Mouse (Mus musculus): ENCODE results near the gene Dusp15.

Dusp15 gene

DNA sequence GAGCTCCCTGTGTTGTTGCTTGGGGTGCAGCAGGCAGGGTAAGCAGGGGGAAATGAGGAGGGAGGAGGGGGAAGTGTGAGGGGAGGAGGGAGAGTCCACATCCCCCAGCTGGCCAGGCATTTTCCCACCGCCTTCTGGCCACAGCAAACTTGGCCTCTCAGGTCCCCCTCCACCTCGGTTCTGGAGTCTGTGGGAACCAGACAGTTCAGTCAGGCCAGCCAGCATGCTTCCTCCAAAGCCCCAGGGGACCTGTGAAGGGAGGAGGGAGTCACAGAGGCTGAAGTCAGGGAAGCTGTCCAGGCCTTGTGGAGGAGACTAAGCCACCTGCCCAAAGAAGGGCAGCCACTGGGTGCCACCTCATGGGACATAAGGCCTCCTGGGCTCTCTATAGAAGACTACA is 21.2 kb downstream of the Dusp15 start:
- DNase-seq: no peak

DNA sequence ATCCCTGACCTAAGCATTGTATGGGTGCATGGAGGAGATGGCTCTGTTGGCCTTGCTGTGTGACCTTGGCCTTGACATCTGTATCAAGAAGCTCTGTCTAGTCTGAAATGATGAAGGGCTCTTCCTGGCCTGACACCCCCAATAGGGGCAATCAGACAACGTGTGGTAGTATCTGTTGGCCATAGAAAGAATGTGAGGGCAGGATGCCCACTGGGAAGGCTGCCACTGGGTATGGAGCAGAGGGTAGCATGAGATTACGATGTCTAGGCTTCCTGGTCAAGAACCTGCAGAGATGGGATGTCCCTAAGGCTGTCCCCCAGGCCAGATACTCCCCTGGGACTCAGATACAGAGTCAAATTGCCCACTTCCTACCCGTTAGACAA is 22.5 kb downstream of the Dusp15 start:
- no peak for DNase-seq

DNA sequence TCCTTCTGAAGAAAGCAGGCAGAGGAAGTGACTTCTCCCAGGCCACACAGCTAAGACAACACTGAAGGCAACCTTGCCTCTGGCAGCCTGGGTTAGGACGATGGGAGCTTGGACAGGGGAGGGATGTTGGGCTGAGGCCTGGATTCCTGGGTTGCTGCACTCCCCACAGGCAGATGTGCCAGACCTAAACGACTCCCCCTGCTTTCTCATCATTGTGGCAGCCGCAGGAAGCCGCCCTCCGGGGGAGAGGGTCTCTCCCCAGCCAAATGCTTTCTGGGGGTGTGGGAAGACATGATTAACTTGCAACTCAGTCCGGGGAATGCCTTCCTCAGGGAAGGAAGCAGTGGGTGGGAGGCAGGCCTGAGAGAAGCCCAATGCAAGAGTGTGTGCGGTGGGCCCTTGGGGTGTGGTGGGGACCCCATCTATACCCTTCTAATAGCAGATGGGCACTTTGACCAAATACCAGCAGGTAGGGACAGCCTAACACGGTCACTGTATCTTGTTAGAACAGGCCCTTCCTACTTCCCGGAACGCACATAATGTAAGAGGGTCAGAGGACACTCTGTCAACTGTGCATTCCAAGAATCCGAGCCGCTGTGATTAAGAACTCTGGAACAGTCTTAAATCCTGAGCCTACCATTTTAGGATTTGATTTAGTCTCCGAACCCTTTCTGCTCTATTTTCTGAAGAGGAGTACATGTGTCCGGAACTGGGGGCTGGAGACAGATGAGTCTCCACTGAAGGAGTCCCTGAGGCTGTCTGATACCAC is 23.1 kb downstream of the Dusp15 start:
- DNase-seq: no peak

DNA sequence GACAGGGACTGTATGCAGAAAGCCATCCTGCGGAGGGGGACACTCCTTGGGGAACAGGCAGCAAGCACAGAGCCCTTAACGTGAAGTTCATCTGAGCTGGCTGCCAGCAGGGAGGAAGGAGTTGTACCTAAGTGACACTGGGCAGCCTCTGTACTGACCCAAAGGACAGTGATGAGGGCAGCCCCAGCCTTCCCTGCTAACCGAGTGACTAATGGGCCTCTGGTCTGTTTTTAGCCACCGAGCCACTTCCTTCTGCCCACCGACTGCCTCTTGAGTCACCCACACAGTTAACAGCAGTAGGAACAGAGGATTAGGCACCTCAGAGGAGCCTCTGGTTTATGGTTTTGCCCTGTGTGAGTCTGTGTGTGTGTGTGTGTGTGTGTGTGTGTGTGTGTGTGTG is 24.1 kb downstream of the Dusp15 start:
- DNase-seq: no peak

DNA sequence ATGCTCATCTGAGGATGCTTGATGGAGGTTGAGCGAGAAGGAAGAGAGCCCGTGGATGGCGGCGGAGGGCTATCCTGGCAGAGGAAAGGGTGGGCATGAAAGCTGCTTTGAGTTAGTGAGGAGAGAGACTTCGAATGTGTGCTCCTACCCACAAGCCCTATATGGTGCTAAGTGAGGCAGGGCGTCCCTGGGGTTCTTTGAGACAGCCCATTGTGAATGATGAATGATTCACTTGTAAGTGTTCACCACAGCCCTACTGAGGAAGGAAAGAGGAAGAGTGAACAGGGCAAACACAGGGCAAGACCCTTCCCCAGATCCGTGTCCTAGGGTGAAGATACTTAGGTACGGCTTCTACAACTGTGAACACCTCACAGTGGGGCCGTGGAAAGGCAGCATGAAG is 24.6 kb downstream of the Dusp15 start:
- DNase-seq: no peak

DNA sequence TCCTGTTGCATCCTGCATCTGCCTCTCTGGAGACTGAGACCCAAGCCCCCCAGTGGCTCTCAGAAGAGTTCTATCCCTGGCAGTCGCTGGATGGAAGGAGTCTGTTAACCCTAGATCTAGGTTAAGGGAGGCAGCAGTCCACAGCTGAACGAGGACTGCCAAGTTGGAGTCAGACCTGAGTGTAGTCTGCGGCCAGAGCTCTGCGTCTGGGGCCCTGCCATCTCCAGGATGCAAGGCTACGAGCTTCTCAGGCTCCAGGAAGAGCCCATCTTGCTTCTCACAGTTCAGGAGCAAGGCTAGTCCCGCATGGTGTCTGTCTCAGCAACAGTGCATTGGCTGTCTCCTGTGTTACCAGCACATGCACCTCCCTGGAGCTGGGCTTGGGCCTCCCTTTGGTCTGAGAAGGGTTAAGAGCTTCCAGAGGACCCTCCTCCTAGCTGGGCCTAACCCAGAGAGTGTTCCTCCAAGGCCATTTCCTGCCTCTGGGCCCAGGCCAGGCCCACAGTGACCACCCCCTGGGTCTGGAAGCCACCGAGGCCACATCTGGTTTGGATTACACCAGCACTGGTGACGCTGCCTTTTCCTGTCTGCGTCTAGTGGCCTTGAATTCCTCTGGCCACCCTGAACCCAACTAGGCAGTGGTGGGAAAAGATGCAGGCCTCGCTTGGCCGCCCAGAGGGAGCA is 26.2 kb downstream of the Dusp15 start:
- peak; percentile 66 for DNase-seq

DNA sequence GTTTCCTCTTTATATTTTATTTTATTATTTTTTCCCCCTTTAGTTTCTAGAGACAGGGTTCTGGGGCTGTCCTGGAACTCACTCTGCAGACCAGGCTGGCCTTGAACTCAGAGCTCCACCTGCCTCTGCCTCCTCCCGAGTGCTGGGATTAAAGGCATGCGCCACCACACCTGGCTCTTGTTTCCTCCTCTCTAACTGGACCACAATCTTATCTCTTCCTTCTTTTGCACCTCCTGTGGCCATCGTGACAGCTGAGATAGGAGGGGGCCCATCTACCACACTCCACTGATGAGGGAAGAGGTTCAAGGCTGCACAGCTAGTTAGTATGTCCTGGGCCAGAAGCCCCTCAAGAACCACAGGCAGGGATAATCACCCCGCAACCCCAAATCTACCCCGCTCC is 27.0 kb downstream of the Dusp15 start:
- no peak for DNase-seq

DNA sequence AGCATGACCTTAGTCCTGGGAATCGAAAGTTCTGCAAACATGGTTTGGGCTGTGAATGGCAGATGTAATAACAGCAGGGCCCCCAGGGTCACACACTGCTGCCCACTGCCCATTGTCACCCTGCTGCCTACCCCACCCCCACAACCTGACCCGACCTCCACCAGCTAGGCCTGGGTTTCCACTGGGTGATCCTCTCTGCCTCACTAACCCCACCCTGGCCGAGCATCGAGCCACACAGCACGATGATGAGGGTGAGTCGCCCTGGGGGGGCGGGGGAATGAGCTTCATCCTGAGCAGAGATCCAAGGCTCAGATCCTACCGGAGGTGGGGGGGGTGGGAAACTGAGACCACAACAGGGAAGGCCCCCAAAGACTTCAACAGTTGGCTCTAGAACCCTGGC is 27.4 kb downstream of the Dusp15 start:
- no peak for DNase-seq

DNA sequence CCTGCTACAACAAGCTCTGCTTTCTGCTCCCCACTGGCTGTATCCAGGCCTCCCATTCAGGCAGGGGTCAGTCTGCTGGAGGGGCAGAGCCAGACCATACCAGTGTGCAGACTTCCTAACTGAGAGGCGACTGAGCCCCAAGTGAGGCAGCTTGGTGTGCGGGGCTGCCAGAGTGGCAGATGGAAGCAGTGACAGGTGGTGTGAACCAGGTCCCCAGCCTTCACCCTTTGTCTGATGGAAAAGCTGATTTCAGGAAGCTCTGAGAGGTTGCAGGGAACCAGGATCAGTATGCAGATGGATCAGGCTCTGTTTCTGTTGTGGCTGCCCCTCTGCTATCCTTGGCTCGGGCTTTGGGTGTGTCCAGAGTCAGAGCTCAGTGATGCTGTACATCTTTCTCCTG is 27.9 kb downstream of the Dusp15 start:
- DNase-seq: no peak

DNA sequence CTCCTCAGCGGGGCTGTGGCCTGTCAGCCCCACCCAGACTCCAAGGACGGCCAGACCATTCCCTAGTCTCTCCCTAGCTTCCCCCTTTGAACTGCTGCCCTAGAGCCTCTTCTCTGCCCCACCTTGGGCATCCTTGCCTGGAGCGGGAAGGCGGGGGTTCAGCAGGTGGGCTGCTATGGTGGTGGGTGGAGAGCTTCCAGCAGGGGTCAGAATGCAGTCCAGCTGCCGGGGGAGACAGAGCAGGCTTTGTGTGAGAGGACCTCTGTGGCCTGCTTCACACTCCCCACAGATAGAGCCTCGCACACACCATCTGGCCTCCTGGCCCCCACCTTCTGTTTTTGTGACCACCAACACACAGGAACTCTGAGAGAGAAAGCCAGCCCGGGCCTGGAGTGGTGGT is 29.1 kb downstream of the Dusp15 start:
- no peak for DNase-seq

DNA sequence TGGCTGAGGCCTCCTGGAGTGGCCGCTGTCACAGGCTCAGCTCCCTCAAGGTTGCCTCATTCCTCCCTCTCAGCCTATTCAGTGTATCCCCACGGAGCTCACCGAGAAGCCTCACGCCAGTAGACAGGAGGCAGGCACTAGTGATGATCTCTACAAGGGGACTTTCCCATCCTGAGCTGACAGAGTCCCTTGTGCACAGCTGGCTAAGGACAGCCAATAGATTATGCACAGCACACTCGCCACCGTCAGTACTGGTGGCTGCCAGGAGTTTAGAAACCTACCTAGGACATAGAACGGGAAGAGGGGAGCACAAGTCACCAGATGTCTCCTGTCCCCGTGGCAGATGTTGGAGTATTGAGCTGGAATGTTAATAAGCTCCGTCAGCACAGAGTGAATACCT is 33.8 kb downstream of the Dusp15 start:
- no peak for DNase-seq

DNA sequence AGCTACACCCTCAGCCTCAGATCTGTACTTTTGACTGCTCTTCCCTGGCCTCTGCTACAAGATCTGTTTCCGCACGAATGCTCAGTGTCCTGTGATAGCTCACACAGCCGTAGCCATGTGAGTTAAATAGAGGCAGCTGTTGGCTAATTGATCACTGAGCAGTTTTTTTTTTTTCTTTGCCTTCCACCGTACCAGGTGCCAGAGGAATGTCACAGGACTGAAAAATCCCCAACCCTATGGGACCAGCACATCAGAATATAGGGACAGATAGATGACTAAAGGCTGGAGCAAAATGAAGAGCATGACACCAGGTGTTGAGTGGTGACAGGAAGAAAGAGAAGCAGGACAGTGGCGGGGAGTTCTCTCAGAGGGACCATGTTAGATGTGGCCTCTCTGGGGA is 35.4 kb downstream of the Dusp15 start:
- DNase-seq: no peak

DNA sequence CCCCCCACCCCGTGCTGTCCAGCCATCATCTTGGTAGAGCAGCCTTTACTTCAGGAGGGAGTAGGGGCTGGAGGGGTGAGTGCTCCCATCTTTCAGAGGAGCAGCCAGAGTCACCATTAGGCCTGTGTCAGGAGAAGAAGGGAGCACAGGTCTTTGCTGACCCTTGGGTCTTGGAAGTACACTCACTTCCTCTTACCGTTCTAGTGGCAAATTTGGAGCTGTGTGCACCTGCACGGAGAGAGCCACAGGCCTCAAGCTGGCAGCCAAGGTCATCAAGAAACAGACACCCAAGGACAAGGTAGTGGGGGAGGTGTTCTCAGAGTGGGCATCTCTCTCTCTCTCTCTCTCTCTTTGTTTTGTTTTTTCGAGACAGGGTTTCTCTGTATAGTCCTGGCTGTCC is 36.0 kb downstream of the Dusp15 start:
- no peak for DNase-seq

DNA sequence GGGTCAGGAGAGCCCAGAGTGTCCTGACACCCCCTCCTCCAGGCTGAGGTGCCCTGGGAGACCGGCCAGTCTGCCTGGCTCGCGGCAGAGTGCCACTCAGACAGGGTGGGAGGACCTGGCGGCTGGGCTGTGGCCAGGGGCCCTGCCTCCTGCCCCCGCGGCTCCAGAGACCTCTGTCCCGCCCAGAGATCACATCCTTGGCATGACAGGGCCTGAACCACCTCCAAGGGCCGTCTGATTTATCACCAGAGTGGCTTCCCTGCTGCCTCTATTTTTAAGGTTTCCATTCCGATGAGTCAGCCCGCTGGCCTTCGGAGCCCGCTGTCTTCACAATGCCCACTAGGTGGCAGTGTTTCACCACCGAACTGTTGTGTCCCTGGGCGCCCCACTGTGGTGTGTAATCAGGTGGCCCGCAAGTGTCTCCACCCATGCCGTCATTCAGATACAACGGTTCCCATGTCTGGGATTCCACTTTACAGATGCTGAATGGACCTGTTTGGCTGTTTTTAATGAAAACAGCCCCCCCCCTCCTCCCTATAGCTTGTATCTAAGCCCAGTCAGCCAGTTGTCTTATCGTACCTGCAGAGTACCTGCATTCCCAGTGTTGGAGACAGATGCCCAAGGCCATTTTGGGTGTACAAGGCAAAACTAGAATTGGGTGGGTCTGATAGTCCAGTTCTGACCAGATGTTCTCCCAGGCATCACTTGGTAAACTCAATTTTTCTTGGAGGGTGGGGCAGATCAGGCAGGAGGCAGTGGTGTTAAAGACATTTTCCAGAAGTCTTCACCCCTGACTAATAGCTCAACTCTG is 37.0 kb downstream of the Dusp15 start:
- DNase-seq: peak; percentile 86

DNA sequence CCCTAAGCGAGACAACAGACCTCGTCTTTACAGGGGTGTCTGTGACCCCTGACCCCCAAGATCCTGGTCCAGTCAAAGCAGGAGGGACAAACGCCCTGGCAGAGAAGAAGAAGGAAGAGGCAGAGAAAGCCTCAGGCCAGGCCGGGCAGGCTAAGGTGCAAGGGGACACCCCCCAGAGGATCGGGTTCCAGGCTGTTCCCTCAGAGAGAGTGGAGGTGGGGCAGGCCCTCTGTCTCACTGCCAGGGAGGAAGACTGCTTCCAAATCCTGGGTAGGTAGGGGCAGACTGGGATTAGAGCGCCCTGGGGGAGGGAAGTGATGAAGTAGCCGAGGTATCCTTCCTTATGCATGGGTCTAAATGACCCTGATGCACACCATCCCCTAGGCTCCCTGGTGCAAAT is 38.0 kb downstream of the Dusp15 start:
- no peak for DNase-seq

DNA sequence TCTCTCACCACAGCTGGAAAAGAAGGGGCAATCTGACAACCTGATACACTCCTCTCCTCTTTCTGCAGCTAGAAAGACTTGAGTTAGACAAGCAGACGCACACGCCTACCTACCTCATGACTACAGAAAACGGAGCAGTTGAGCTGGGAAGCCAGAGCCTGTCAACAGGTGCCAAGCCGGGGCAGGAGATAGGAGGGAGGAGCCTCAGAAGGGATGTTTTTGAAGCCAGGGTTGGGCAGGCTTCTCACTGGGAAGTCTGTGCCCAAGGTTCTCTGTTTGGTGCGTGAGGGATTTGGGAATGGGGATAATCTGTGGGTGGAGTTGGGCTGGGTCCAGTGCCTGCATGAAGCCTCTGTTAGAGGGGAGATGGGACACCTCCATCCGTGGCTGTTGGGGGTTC is 40.1 kb downstream of the Dusp15 start:
- DNase-seq: no peak

DNA sequence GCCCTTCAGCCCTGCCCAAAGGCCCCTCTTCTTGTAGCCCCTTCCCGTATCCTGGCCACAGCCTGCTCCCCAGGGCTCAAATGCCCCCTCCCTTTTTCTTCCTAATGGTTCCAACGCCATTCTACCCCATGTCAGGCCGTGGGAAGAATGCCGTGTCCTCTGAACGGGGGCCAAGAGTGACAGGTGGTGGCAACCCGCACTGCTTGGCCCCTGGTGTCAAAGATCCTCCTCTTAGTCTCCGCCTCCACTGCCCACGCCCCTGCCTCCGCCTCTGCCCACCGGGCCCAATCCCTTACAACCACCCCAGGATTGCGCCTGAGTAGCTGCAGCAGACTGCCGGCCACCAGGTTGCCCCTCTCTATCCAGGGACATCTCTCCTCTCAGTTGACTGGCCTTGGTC is 40.5 kb downstream of the Dusp15 start, which contains the start of gene Mylk2:
Mylk2 (plus strand) TSS at position 322 of the 400 bp plus-strand sequence.
- DNase-seq: no peak

DNA sequence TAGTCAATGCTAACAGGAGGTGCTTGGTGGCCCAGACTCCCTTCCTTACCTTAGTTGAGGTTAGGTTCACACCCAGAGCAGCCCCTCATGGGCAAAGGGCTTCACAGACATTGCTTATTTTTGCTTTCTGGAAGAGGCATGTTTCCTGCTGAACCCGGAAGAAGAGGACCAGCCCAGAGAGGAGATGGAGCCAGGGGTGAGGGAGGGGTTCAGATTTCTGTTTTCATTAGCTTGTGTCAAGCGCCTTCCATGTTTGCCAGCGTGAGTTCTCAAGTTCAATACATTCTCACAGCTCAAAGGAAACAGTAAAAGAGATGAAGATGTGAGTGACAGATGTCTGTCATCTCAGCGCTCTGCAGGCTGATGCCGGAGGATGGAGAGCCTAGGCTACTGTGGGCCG is 41.6 kb downstream of the Dusp15 start:
- DNase-seq: no peak

DNA sequence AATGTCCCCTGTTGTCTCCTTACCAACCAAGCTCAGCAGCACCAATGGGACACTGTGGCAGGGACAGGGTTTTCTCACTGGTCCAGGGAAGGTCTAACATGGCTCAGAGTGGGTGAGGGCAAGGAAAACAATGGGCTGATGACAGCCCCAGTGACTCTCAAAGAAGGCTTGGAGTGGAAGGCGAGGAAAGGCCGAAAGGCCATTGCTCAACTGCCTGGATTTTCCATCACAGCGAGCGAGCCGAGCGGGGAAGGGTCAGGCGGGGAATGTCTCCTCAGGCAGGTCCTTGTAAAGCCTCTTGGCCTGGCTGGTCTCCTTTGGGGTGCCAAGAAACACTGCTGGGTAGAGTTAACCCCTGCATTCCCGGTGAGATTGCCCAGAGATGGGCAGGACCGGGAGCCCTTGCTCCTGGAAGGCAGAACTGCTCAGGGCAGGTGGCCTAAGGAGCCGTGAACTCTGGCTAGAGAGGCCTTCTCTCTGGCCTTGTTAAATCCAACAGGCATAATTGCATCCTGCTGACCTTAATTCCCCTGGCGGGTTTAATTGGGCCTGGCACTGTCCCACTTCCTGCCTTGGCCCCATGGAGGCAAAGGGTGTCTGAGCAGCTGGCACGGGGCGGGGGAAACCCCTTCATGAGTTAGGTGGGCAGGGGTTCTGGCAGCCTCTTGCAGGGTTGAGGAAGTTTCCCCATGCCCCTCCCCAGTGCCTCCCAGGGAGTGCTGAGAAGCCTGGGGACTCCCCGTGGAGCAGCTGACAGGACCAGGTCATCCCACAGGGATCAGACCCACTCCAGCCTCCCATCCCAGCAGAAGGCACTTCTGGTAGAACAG is 44.2 kb downstream of the Dusp15 start:
- no peak for DNase-seq

DNA sequence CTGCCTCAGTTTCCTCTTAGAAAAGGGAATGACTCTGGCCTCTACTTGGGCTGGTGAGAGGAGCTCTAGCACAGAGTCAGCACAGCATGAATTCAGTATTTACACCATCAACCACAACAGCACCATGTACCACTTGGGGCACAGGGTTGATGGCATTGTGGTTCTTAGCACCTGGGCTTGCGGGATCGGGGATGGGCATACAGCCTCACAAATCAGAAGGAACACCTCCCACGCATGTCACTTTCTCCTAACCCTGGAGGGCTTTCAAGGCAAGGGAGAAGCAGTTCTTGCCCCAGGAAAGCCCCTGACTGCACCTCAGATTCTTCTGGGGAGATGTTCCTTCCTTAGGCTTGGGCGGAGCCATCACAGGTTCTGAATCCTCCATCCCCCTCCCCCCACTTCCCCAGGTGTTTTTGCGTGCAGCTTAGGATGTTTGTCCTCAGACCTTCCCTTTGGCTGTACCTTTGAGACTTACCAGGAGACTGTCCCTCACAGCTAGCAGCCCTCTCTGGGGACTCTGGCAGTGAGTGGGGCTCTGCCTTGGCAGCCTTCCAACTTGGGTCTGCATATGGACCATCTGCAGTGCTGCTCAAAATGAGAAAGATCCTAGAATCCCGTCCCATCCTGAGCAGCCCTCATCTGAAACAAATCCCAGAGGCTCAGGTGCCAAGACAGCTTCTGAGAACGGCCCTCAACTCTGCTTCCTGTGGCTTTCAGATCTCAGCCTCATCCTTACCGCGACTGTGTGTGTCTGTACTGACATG is 45.0 kb downstream of the Dusp15 start:
- no peak for DNase-seq

DNA sequence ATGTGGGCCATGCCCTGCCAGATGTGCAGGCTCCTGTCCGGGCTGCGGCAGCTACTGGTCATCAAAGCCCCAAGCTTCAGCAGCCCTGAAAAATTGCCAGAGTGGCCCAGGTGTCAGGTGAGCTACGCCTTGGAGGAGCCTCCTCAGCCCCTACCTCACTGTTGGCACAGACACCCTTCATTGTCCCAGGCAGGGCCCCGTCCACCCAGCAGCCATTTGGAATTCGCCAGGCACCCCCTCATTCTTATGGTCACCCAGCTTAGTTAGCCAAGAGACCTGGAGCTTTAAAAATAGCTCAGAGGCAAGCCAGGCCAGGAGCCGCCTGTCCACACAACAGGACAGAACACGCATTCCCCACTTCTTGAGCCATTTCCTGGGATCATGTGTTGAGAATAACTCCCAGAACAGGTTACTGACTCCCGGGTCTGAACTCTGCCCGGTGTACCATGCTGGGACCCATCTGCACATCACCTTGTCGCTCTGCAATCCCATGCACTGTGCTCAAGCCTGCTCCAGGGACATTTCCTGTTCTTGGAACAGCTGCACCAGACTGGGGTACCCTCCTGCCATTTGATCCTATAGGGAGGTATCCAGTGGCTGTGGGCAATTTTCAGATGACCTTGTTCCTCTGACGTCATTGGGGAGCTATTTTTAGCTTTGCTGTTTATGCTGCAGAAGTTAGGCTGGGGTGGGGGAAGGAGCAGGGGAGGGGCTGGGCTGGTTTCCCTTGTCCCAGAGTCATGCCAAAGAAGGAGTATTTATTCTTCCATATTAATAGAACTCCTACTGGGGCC is 46.3 kb downstream of the Dusp15 start:
- no peak for DNase-seq
